8 mouse cellular contexts compared by ENCODE assay signal in the genomic region with DNA sequence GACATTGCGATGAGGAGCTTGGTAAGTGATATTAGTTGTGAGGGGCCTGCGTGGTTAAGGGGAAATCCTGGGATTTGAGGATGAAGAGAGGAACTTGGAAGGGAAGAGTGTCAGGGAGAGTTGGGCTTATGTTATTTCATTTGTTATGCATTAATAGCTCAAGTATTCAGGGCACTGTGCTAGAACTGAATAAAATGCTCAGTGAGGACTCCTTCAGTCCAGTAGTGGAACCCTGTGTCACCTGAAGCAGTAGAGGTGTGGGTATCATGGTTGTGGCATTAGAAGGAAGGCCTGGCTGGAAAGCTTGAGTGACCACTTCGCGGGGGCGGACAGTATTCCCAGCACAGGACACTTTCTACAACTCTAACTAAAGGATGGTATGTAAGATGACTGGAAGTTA. TPM values are rescaled to one million over a fixed set of nuclear protein-coding genes. Genes with fewer than 3 reads are reported as not detected.
DNase-seq lines count a peak whose midpoint lies in the region; ATAC-seq and TF ChIP-seq lines count a peak whose summit lies in the region.

No protein-coding gene starts in this region.

- WGBS in forebrain, embryonic 15.5 days, result 29% methylated on average over 5 of the region's 5 CpGs
- 32% methylated on average over 5 of the region's 5 CpGs for WGBS in limb, embryonic 13.5 days
- 32% methylated on average over 5 of the region's 5 CpGs for WGBS in small intestine, adult 2 months

- H3K4me1 ChIP-seq in forebrain, embryonic 15.5 days, result peaks cover 28% of the 10 kb centered on the region
- H3K4me1 ChIP-seq in limb, embryonic 13.5 days, result peaks cover 22% of the 10 kb centered on the region
- peaks cover 3% of the 10 kb centered on the region for H3K4me1 ChIP-seq in small intestine, adult 2 months (ENCODE audit: control insufficient read depth, insufficient read depth, insufficient read length, low read length)

- peak overlapping the region; percentile 99 for H3K27ac ChIP-seq in forebrain, embryonic 15.5 days (replicated peaks)
- no peak overlapping the region for H3K27ac ChIP-seq in limb, embryonic 13.5 days
- H3K27ac ChIP-seq in small intestine, adult 2 months (ENCODE audit: insufficient read depth, low read depth, low read length), result no peak overlapping the region

- DNase-seq in cerebellum, postnatal 25 days, result peak; percentile 11 to 15
- DNase-seq in cerebellum, adult 9-11 months, result no peak
- DNase-seq in CD4-positive helper T cell, adult 2 months (ENCODE audit: low read depth, low spot score), result peak; percentile 8
- no peak for DNase-seq in thymus, postnatal 14 days
- DNase-seq in urinary bladder, adult 2 months (ENCODE audit: low spot score), result no peak

- no peak for TF ChIP-seq CTCF in small intestine, adult 2 months (IDR thresholded peaks at IDR 0.05; ENCODE audit: extremely low read depth, insufficient read length, insufficient replicate concordance, low read depth, low read length)

- H3K9ac ChIP-seq in forebrain, embryonic 15.5 days (replicated peaks), result peak overlapping the region; percentile 98
- H3K9ac ChIP-seq in limb, embryonic 13.5 days, result peak overlapping the region; percentile 99

- no peaks in the 10 kb centered on the region for H3K27me3 ChIP-seq in forebrain, embryonic 15.5 days
- no peaks in the 10 kb centered on the region for H3K27me3 ChIP-seq in limb, embryonic 13.5 days
- no peaks in the 10 kb centered on the region for H3K27me3 ChIP-seq in small intestine, adult 2 months (ENCODE audit: control insufficient read depth, insufficient read depth, low read length)

- no peaks in the 10 kb centered on the region for H3K9me3 ChIP-seq in forebrain, embryonic 15.5 days
- no peaks in the 10 kb centered on the region for H3K9me3 ChIP-seq in limb, embryonic 13.5 days

- ATAC-seq in forebrain, embryonic 15.5 days (replicated peaks), result no peak
- no peak for ATAC-seq in limb, embryonic 13.5 days (ENCODE audit: low FRiP score, low read depth)

- H3K36me3 ChIP-seq in forebrain, embryonic 15.5 days, result peaks cover 4% of the 10 kb centered on the region; the same call in 1 of the 2 replicates
- peaks cover 16% of the 10 kb centered on the region for H3K36me3 ChIP-seq in limb, embryonic 13.5 days
- H3K36me3 ChIP-seq in small intestine, adult 2 months (ENCODE audit: control insufficient read depth, insufficient read depth, low read length), result no peaks in the 10 kb centered on the region

- no peak for TF ChIP-seq POLR2A in small intestine, adult 2 months (IDR thresholded peaks at IDR 0.05; ENCODE audit: low read depth, low read length)

- H3K4me3 ChIP-seq in forebrain, embryonic 15.5 days, result peak overlapping the region; percentile 83
- H3K4me3 ChIP-seq in limb, embryonic 13.5 days, result peak overlapping the region; percentile 79
- peak overlapping the region; percentile 70 for H3K4me3 ChIP-seq in small intestine, adult 2 months (ENCODE audit: low read depth, low read length)

- H3K4me2 ChIP-seq in forebrain, embryonic 15.5 days (replicated peaks), result peak overlapping the region; percentile 68
- H3K4me2 ChIP-seq in limb, embryonic 13.5 days (replicated peaks), result peak overlapping the region; percentile 89

RNA-seq across cellular contexts. Expression of a gene that starts 1.8 kb away (rescaled TPM):
- polyA plus RNA-seq in forebrain, embryonic 15.5 days (2015; fragmentation: Nextera tagmentation; extraction: Ambion mirVana), result 32.2 and 32.6 TPM in 2 replicates
- 29.8 and 34.6 TPM in 2 replicates for polyA plus RNA-seq in limb, embryonic 13.5 days (2015; fragmentation: Nextera tagmentation; extraction: Ambion mirVana)
- polyA plus RNA-seq in small intestine, adult 2 months (2012; rRNA removed), result 2.3 and 4.7 TPM in 2 replicates
- polyA plus RNA-seq in urinary bladder, adult 2 months (2012; rRNA removed), result 10.8 and 12.7 TPM in 2 replicates

Comparison
In these comparisons a context has a peak if more than half of its experiments do, and no peak if none do; other contexts are left out.
1. DNase-seq: peak in cerebellum, postnatal 25 days (2 of 2) and CD4-positive helper T cell, adult 2 months (single experiment); none in cerebellum, adult 9-11 months (single experiment), thymus, postnatal 14 days (single experiment) and urinary bladder, adult 2 months (single experiment).
2. Peak in every context shown above with its lines, with median percentiles within 50 percentile points of each other: H3K4me3 ChIP-seq.